8 mouse cellular contexts compared by ENCODE assay signal in genomic region chr2:30123729-30124471, GRCm38 (mm10). TPM values are rescaled to one million over a fixed set of nuclear protein-coding genes. Genes with fewer than 3 reads are reported as not detected.
DNase-seq lines count a peak whose midpoint lies in the region; ATAC-seq lines count a peak whose summit lies in the region.

No protein-coding gene starts in this region.

- peak overlapping the region; percentile 93 for H3K27ac ChIP-seq in liver, embryonic 12.5 days
- H3K27ac ChIP-seq in stomach, embryonic 15.5 days = peak overlapping the region; percentile 92

- peak overlapping the region; percentile 88 for H3K4me3 ChIP-seq in liver, embryonic 12.5 days
- H3K4me3 ChIP-seq in stomach, embryonic 15.5 days (replicated peaks) = peak overlapping the region; percentile 81

- DNase-seq in embryo, embryonic 10.5 days (ENCODE audit: low spot score) = peak; percentile 3
- no peak for DNase-seq in embryo, embryonic 9.5 days (ENCODE audit: extremely low spot score)
- peak; percentile 19 for DNase-seq in retina, postnatal 7 days (ENCODE audit: low read depth, low spot score)
- no peak for DNase-seq in retina, embryonic 14.5 days (ENCODE audit: low spot score)
- peak; percentile 12 for DNase-seq in forelimb bud, embryonic 11.5 days (ENCODE audit: low read depth, low spot score)
- DNase-seq in thymus, adult 18-20 months = no peak

- no peaks in the 10 kb centered on the region for H3K9me3 ChIP-seq in liver, embryonic 12.5 days (replicated peaks)
- H3K9me3 ChIP-seq in stomach, embryonic 15.5 days = no peaks in the 10 kb centered on the region

- H3K9ac ChIP-seq in liver, embryonic 12.5 days = peak overlapping the region; percentile 94
- H3K9ac ChIP-seq in stomach, embryonic 15.5 days = peak overlapping the region; percentile 91

- WGBS in liver, embryonic 12.5 days (ENCODE audit: insufficient replicate concordance) = 2% methylated on average over 44 of the region's 44 CpGs
- under 1% methylated on average over 44 of the region's 44 CpGs for WGBS in stomach, embryonic 15.5 days

- H3K4me2 ChIP-seq in liver, embryonic 12.5 days = peak overlapping the region; percentile 94
- H3K4me2 ChIP-seq in stomach, embryonic 15.5 days = peak overlapping the region; percentile 67

- H3K4me1 ChIP-seq in liver, embryonic 12.5 days = peaks cover 23% of the 10 kb centered on the region
- H3K4me1 ChIP-seq in stomach, embryonic 15.5 days = peaks cover 7% of the 10 kb centered on the region

- peaks cover 9% of the 10 kb centered on the region; the same call in 1 of the 2 replicates for H3K36me3 ChIP-seq in liver, embryonic 12.5 days
- H3K36me3 ChIP-seq in stomach, embryonic 15.5 days = no peaks in the 10 kb centered on the region

- ATAC-seq in liver, embryonic 12.5 days = peak; percentile 45
- ATAC-seq in stomach, embryonic 15.5 days (ENCODE audit: insufficient read depth, low FRiP score, low read depth) = peak; percentile 64

- no peaks in the 10 kb centered on the region for H3K27me3 ChIP-seq in liver, embryonic 12.5 days (replicated peaks)
- H3K27me3 ChIP-seq in stomach, embryonic 15.5 days (replicated peaks) = no peaks in the 10 kb centered on the region

RNA-seq across cellular contexts. Expression of gene Zer1, which starts 0.5 kb away (rescaled TPM):
- polyA plus RNA-seq in liver, embryonic 12.5 days (2016; fragmentation: Nextera tagmentation; extraction: Ambion mirVana) = 4.3 and 4.4 TPM in 2 replicates
- polyA plus RNA-seq in stomach, embryonic 15.5 days (2015; fragmentation: Nextera tagmentation; extraction: Ambion mirVana) = 7.0 and 7.1 TPM in 2 replicates

RNA-seq across cellular contexts. Expression of gene Tbc1d13, which starts 9.6 kb away (rescaled TPM):
- 2.9 and 3.3 TPM in 2 replicates for polyA plus RNA-seq in liver, embryonic 12.5 days (2016; fragmentation: Nextera tagmentation; extraction: Ambion mirVana)
- 6.4 and 9.1 TPM in 2 replicates for polyA plus RNA-seq in stomach, embryonic 15.5 days (2015; fragmentation: Nextera tagmentation; extraction: Ambion mirVana)

RNA-seq across cellular contexts. Expression of gene Zdhhc12, which starts 30.5 kb away (rescaled TPM):
- polyA plus RNA-seq in liver, embryonic 12.5 days (2016; fragmentation: Nextera tagmentation; extraction: Ambion mirVana) = 29.7 and 31.0 TPM in 2 replicates
- 46.5 and 47.1 TPM in 2 replicates for polyA plus RNA-seq in stomach, embryonic 15.5 days (2015; fragmentation: Nextera tagmentation; extraction: Ambion mirVana)

RNA-seq across cellular contexts. Expression of gene Pkn3, which starts 46.4 kb away (rescaled TPM):
- 4.6 and 5.1 TPM in 2 replicates for polyA plus RNA-seq in liver, embryonic 12.5 days (2016; fragmentation: Nextera tagmentation; extraction: Ambion mirVana)
- 7.9 and 10.5 TPM in 2 replicates for polyA plus RNA-seq in stomach, embryonic 15.5 days (2015; fragmentation: Nextera tagmentation; extraction: Ambion mirVana)

RNA-seq across cellular contexts. Expression of gene Endog, which starts 47.4 kb away (rescaled TPM):
- polyA plus RNA-seq in liver, embryonic 12.5 days (2016; fragmentation: Nextera tagmentation; extraction: Ambion mirVana) = 23.0 and 23.3 TPM in 2 replicates
- polyA plus RNA-seq in stomach, embryonic 15.5 days (2015; fragmentation: Nextera tagmentation; extraction: Ambion mirVana) = 28.8 and 31.5 TPM in 2 replicates

Comparison
In these comparisons a context has a peak if more than half of its experiments do, and no peak if none do; other contexts are left out.
1. DNase-seq: peak in embryo, embryonic 10.5 days (single experiment), retina, postnatal 7 days (single experiment) and forelimb bud, embryonic 11.5 days (single experiment); none in embryo, embryonic 9.5 days (single experiment), retina, embryonic 14.5 days (single experiment) and thymus, adult 18-20 months (0 of 2).